Mouse (Mus musculus) liver, adult (tissue): ENCODE measurements around the gene Srsf7.

Experiments used
- GATA4 ChIP-seq: IDR thresholded peaks from 2 replicates; pipeline ENCODE4 v1.6.1; 2014; ENCODE audit warnings: mild to moderate bottlenecking, low read length; ENCODE audit not compliant: insufficient replicate concordance

Gene Srsf7

GRCm38 (mm10) chr17:80167851-80168251 is 39.3 kb downstream of the Srsf7 start:
- no peak for TF ChIP-seq GATA4

GRCm38 (mm10) chr17:80167436-80167835 is 39.7 kb downstream of the Srsf7 start:
- no peak for TF ChIP-seq GATA4

GRCm38 (mm10) chr17:80166346-80166745 is 40.8 kb downstream of the Srsf7 start:
- no peak for TF ChIP-seq GATA4

GRCm38 (mm10) chr17:80165741-80166140 is 41.4 kb downstream of the Srsf7 start:
- no peak for TF ChIP-seq GATA4

- TF ChIP-seq GATA4: no peak
Observed at GRCm38 (mm10) chr17:80163991-80164390, 43.1 kb downstream of the Srsf7 start.

GRCm38 (mm10) chr17:80160454-80160853 is 46.7 kb downstream of the Srsf7 start:
- TF ChIP-seq GATA4: no peak; the same call in 1 of the 2 replicates

- TF ChIP-seq GATA4: no peak
Observed at GRCm38 (mm10) chr17:80157489-80157888, 49.6 kb downstream of the Srsf7 start.

GRCm38 (mm10) chr17:80156905-80157304 is 50.2 kb downstream of the Srsf7 start:
- no peak for TF ChIP-seq GATA4

GRCm38 (mm10) chr17:80153631-80154030 is 53.5 kb downstream of the Srsf7 start:
- no peak for TF ChIP-seq GATA4

- TF ChIP-seq GATA4: no peak
Observed at GRCm38 (mm10) chr17:80152767-80153630, 54.1 kb downstream of the Srsf7 start.

GRCm38 (mm10) chr17:80151353-80151752 is 55.8 kb downstream of the Srsf7 start:
- no peak for TF ChIP-seq GATA4
